Mouse (Mus musculus) hindbrain, embryonic 14.5 days (tissue): Measurements from ENCODE around the gene Gm14180. TPM values are rescaled to one million over a fixed set of nuclear protein-coding genes. Genes with fewer than 3 reads are reported as not detected.
"Not testable (repeated sequence)": the region's sequence is repeated elsewhere in the genome, so short reads cannot be mapped to it uniquely, and the experiment has no call there.

Experiments used
- ATAC-seq: fragments of 200-750 bp; cut with Nextera tagmentation; 2 replicates; pipeline ENCODE4 v1.8.0; 2017; ENCODE audit warnings: moderate number of reproducible peaks, mild to moderate bottlenecking, moderate TSS enrichment, moderate library complexity; ENCODE audit not compliant: low FRiP score
- DNase-seq: peaks from one replicate; pipeline ENCODE4 v3.0.0-alpha.2; 2015; ENCODE audit warnings: low spot score
- H3K27ac ChIP-seq: fragments of 300-500 bp; sonication (generic); 2 replicates; pipeline ENCODE4 v1.5.1; 2014; ENCODE audit warnings: mild to moderate bottlenecking, moderate library complexity
- H3K27me3 ChIP-seq: fragments of 300-500 bp; sonication (generic); 2 replicates; pipeline ENCODE4 v1.6.1; 2014; ENCODE audit warnings: mild to moderate bottlenecking, low read length, mixed read lengths; ENCODE audit not compliant: control insufficient read depth, insufficient read depth
- H3K36me3 ChIP-seq: fragments of 300-500 bp; sonication (generic); replicated peaks from 2 replicates; pipeline ENCODE4 v1.6.1; 2014; ENCODE audit not compliant: control insufficient read depth, insufficient read depth
- H3K4me1 ChIP-seq: fragments of 300-500 bp; sonication (generic); replicated peaks from 2 replicates; pipeline ENCODE4 v1.6.1; 2014; ENCODE audit warnings: antibody characterized with exemption, low read length, mixed read lengths; ENCODE audit not compliant: control insufficient read depth, insufficient read depth
- H3K4me2 ChIP-seq: fragments of 300-500 bp; sonication (generic); replicated peaks from 2 replicates; pipeline ENCODE4 v1.6.1; 2014; ENCODE audit warnings: mild to moderate bottlenecking, moderate library complexity
- H3K4me3 ChIP-seq: fragments of 300-500 bp; sonication (generic); replicated peaks from 2 replicates; pipeline ENCODE4 v1.5.1; 2014; ENCODE audit warnings: mild to moderate bottlenecking, low read length
- H3K9ac ChIP-seq: fragments of 300-500 bp; sonication (generic); 2 replicates; pipeline ENCODE4 v1.6.1; 2014
- H3K9me3 ChIP-seq: fragments of 300-500 bp; sonication (generic); 2 replicates; pipeline ENCODE4 v1.6.1; 2016; ENCODE audit warnings: low read length; ENCODE audit not compliant: control insufficient read depth
- WGBS: fragments of 180-500 bp; shearing (Covaris S2); extraction: QIAGEN DNeasy Blood & Tissue Kit; methylation state at CpG from one replicate; pipeline ENCODE4 v1.1.7; 2014; 5-methylcytosine and 5-hydroxymethylcytosine counted together
- polyA plus RNA-seq: library from polyadenylated mRNA; unstranded; fragments of >200 nt; fragmentation: Nextera tagmentation; extraction: Ambion mirVana; gene quantifications from 2 replicates; pipeline ENCODE4 v1.2.1, GENCODE M21; 2014

Gm14180 gene
- polyA plus RNA-seq, result not detected in 2 replicates

DNA sequence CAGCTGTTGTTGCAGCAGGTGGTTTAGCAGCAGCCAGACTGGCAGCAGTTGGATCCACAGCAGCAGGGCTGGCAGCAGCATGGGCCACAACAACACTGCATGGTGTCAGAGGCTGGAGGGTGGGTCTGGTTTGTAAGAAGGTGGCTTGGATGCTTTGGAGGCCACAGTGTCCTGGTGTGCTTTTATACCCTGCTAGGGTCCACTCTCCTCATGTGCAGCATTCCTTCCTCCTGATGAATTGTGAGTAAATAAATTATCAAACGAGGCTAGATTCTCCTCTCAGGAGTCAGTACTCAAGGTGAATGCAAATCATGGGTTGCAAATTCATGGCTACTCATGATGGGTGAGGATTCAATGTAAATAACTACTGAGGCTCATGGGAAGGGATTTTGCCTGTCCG, at the start of gene Gm14180:
Gm14180 (minus strand) TSS at position 101 of the 400 bp plus-strand sequence.
- H3K9me3 ChIP-seq, result no peaks in the 10 kb centered on the region
- no peak within 1 kb of the TSS for H3K27ac ChIP-seq
- ATAC-seq, result no peak
- H3K4me3 ChIP-seq, result no peak within 1 kb of the TSS
- H3K9ac ChIP-seq, result no peak within 1 kb of the TSS
- H3K4me1 ChIP-seq, result no peaks in the 10 kb centered on the region
- 56% methylated on average over 2 of the region's 2 CpGs for WGBS
- no peak for DNase-seq
- no peak within 1 kb of the TSS for H3K4me2 ChIP-seq
- H3K27me3 ChIP-seq, result no peaks in the 10 kb centered on the region
- H3K36me3 ChIP-seq, result no peaks in the 10 kb centered on the region

DNA sequence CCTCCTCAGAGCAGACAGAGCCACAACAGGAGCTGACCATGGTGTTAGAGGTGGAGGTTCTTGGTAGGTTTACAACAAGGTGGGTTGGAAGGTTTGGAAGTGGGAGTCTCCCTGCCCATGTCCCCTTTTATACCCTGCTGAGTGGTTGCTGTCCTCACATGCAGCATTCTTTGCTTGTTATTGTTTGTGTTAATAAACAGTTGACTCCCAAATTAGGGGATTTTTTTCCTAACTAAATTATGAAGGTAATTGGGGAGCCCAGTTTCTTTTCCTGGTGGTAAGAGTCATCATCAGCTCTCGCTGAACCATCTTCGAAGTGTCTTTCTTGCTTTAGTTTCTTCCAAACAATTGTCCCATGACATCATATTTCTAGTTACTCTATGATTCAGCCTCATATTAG, 46.5 kb upstream of the Gm14180 start, which contains the start of gene Krtap4-8:
Krtap4-8 (minus strand) TSS at position 101 of the 400 bp plus-strand sequence.
- 91% methylated on average over 2 of the region's 2 CpGs for WGBS
- H3K27ac ChIP-seq, result no peak within 1 kb of the TSS
- no peaks in the 10 kb centered on the region for H3K9me3 ChIP-seq
- H3K9ac ChIP-seq, result no peak within 1 kb of the TSS
- H3K4me3 ChIP-seq, result no peak within 1 kb of the TSS
- H3K4me2 ChIP-seq, result no peak within 1 kb of the TSS
- H3K27me3 ChIP-seq, result no peaks in the 10 kb centered on the region
- no peaks in the 10 kb centered on the region for H3K36me3 ChIP-seq
- ATAC-seq (no peak), DNase-seq (no peak)
- H3K4me1 ChIP-seq, result no peaks in the 10 kb centered on the region

DNA sequence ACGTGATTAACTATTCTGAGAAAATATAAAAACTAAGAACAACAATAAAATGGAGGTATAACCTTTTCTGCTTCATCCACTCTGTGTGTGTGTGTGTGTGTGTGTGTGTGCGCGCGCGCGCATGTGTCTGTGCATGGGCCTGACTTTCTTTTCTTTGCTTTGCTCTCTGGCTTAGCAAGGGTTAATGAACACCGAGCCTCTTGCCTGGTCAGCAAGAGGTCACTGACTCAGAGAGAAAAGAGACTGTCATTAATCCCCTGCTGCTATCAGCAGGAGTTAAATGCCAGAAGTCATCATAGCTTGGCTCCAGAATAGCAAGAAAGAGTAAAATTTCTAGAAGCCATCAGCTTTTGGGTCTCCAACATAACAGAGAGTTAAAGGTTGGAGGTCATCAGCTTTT, 44.3 kb upstream of the Gm14180 start:
- WGBS, result 55% methylated on average over 7 of the region's 7 CpGs
- H3K4me3 ChIP-seq, result no peak overlapping the region
- no peaks in the 10 kb centered on the region for H3K9me3 ChIP-seq
- H3K27me3 ChIP-seq, result no peaks in the 10 kb centered on the region
- no peak overlapping the region for H3K4me2 ChIP-seq
- no peaks in the 10 kb centered on the region for H3K4me1 ChIP-seq
- no peaks in the 10 kb centered on the region for H3K36me3 ChIP-seq
- H3K27ac ChIP-seq, result no peak overlapping the region
- H3K9ac ChIP-seq, result no peak overlapping the region
- no peak for DNase-seq
- no peak for ATAC-seq

DNA sequence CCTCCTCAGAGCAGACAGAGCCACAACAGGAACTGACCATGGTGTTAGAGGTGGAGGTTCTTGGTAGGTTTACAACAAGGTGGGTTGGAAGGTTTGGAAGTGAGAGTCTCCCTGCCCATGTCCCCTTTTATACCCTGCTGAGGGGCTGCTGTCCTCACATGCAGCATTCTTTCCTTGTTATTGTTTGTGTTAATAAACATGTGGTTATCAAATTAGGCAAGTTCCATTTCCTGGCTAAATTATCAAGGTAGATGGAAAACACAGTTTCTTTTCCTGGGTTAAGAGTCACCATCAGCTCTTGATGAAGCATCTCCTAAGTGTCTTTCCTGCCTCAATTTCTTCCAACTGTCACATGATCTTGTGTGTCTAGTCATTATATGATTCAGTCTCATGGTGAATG, 38.7 kb upstream of the Gm14180 start, which contains the start of gene Gm11595:
Gm11595 (minus strand) TSS at position 101 of the 400 bp plus-strand sequence.
- not testable (repeated sequence) for H3K27me3 ChIP-seq, H3K9ac ChIP-seq, H3K4me3 ChIP-seq, H3K4me1 ChIP-seq, H3K9me3 ChIP-seq, H3K4me2 ChIP-seq, ATAC-seq, DNase-seq, H3K27ac ChIP-seq, H3K36me3 ChIP-seq

DNA sequence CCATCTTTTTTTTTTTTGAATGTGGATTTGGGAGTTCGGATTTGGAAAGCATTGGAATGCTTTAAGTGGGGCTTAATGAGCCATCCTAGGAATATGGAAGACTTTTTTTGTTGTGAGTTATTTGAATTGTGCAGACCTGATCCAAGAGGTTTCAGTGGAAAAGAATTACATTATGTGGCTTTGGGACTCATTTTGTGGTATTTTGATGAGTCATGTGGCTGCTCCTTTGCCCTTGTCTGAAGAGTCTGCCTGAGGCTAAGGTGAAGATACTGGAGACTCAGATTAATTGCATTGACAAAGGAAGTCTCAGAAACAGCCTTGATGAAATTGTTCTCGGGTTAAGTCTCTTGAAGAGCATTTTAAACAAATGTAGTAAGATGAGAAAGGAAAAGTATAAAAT, 34.3 kb upstream of the Gm14180 start:
- Histone ChIP-seq H3K9ac (no peak overlapping the region), H3K27me3 (no peaks in the 10 kb centered on the region), H3K4me3 (no peak overlapping the region), H3K9me3 (no peaks in the 10 kb centered on the region), H3K4me1 (no peaks in the 10 kb centered on the region), H3K36me3 (no peaks in the 10 kb centered on the region), H3K4me2 (no peak overlapping the region), H3K27ac (no peak overlapping the region)
- DNase-seq (no peak), ATAC-seq (no peak)
- 81% methylated on average over 2 of the region's 2 CpGs for WGBS

DNA sequence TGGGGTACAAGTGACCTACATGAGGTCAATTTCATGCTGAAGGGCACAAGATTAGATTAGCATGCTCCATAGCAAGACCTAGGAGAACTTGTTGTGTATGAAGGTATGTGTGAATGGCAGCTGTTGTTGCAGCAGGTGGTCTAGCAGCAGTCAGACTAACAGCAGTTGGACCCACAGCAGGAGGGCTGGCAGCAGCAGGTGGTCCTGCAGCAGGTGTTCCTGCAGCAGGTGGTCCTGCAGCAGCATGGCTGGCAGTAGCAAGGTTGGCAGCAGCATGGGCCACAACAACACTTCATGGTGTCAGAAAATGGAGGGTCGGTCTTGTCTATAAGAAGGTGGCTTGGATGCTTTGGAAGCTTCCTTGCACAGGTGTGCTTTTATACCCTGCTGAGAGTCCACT, 24.8 kb upstream of the Gm14180 start:
- ATAC-seq (no peak), DNase-seq (no peak)
- H3K36me3 ChIP-seq, result no peaks in the 10 kb centered on the region
- H3K4me1 ChIP-seq, result no peaks in the 10 kb centered on the region
- H3K9me3 ChIP-seq, result no peaks in the 10 kb centered on the region
- H3K27me3 ChIP-seq, result no peaks in the 10 kb centered on the region
- H3K4me2 ChIP-seq, result no peak overlapping the region
- WGBS, result 92% methylated on average over 1 of the region's 1 CpGs
- H3K4me3 ChIP-seq, result no peak overlapping the region
- no peak overlapping the region for H3K27ac ChIP-seq
- no peak overlapping the region for H3K9ac ChIP-seq

DNA sequence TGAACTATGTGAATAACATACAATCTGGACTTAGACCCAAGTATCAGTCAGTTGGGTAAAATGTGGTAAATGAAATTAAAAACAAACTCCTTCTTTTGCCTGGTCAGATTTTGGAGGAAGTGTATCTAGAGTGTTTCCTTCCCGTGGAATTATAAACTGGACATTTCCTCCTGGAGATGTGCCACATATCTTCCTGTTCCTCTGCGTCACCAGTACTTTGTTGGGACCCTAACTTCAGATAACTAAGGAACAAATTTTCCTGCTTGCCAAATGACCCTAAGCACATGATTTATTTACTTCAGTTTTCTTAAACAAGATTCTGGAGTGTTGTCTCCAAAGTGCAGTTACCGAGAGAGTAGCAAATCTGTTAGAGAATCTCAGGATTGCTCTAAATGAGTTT, 9.9 kb upstream of the Gm14180 start:
- H3K9me3 ChIP-seq, result no peaks in the 10 kb centered on the region
- H3K4me1 ChIP-seq, result no peaks in the 10 kb centered on the region
- H3K4me3 ChIP-seq, result no peak overlapping the region
- H3K9ac ChIP-seq, result no peak overlapping the region
- no peak for ATAC-seq
- H3K27ac ChIP-seq, result no peak overlapping the region
- 94% methylated on average over 3 of the region's 3 CpGs for WGBS
- no peak for DNase-seq
- H3K4me2 ChIP-seq, result no peak overlapping the region
- no peaks in the 10 kb centered on the region for H3K36me3 ChIP-seq
- no peaks in the 10 kb centered on the region for H3K27me3 ChIP-seq

DNA sequence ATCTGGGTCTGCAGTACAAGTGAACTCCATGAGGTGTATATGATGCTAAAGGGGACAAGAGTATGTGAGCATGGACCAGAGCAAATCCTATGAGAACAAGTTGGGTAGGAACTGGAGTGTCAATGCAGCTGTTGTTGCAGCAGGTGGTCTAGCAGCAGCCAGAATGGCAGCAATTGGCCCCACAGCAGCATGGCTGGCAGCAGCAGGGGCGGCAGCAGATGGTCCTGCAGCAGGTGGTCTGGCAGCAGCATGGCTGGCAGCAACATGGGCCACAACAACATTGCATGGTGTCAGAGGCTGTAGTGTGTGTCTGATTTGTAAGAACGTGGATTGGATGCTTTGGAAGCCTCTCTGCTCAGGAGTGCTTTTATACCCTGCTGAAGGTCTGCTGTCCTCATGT, 10.0 kb downstream of the Gm14180 start:
- no peak overlapping the region for H3K9ac ChIP-seq
- ATAC-seq (no peak), DNase-seq (no peak)
- H3K27me3 ChIP-seq, result no peaks in the 10 kb centered on the region
- H3K4me1 ChIP-seq, result no peaks in the 10 kb centered on the region
- no peak overlapping the region for H3K27ac ChIP-seq
- 71% methylated on average over 2 of the region's 2 CpGs for WGBS
- H3K9me3 ChIP-seq, result no peaks in the 10 kb centered on the region
- no peaks in the 10 kb centered on the region for H3K36me3 ChIP-seq
- H3K4me3 ChIP-seq, result no peak overlapping the region
- no peak overlapping the region for H3K4me2 ChIP-seq

DNA sequence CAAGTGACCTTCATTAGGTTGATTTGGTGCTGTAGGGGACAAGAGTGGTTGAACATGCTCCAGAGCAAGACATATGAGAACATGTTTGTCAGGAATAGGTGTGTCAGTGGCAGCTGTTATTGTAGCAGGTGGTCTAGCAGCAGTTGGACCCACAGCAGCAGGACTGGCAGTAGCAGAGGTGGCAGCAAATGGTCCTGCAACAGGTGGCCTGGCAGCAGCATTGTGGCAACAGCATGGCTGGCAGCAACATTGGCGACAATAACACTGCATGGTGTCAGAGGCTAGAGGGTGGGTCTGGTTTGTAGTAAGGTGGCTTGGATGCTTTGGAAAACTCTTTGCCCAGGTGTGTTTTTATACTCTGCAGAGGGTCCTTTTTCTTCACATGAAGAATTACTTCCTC, 15.3 kb downstream of the Gm14180 start:
- no peaks in the 10 kb centered on the region for H3K9me3 ChIP-seq
- no peak for ATAC-seq
- no peaks in the 10 kb centered on the region for H3K4me1 ChIP-seq
- H3K4me2 ChIP-seq, result no peak overlapping the region
- no peaks in the 10 kb centered on the region for H3K27me3 ChIP-seq
- H3K9ac ChIP-seq, result no peak overlapping the region
- WGBS, result 87% methylated on average over 1 of the region's 1 CpGs
- no peak overlapping the region for H3K27ac ChIP-seq
- no peak for DNase-seq
- H3K4me3 ChIP-seq, result no peak overlapping the region
- H3K36me3 ChIP-seq, result no peaks in the 10 kb centered on the region

DNA sequence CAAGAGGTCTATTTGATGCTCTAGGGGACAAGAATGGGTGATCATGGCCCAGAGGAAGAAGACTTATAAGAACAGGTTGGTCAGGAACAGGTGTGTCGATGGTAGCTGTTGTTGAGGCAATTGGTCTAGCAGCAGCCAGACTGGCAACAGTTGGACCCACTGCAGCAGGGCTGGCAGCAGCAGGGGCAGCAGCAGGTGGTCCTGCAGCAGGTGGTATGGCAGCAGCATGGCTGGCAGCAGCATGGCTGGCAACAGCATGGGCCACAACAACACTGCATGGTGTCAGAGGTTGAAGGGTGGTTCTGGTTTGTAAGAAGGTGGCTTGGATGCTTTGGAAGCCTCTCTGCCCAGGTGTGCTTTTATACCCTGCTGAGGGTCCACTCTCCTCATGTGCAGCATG, 43.6 kb downstream of the Gm14180 start, which contains the start of gene Gm14190:
Gm14190 (minus strand) TSS at position 278 of the 400 bp plus-strand sequence.
- DNase-seq (no peak), ATAC-seq (no peak)
- H3K9me3 ChIP-seq, result no peaks in the 10 kb centered on the region
- H3K4me2 ChIP-seq, result no peak within 1 kb of the TSS
- H3K27me3 ChIP-seq, result no peaks in the 10 kb centered on the region
- H3K27ac ChIP-seq, result no peak within 1 kb of the TSS
- 91% methylated on average over 1 of the region's 1 CpGs for WGBS
- no peak within 1 kb of the TSS for H3K4me3 ChIP-seq
- no peaks in the 10 kb centered on the region for H3K4me1 ChIP-seq
- no peak within 1 kb of the TSS for H3K9ac ChIP-seq
- no peaks in the 10 kb centered on the region for H3K36me3 ChIP-seq
